Mouse (Mus musculus): ENCODE measurements around the gene Srsf2.
"Not testable (repeated sequence)": the region's sequence is repeated elsewhere in the genome, so short reads cannot be mapped to it uniquely, and the experiment has no call there.

Gene Srsf2

GRCm38 (mm10) chr11:116852291-116852890 lies 503 bp downstream of the Srsf2 start, which contains the start of gene Mfsd11:
Mfsd11 (plus strand) TSS chr11:116852440.
- DNase-seq, result peak; percentile 70

- DNase-seq, result no peak
Observed at GRCm38 (mm10) chr11:116851576-116852290, 1.2 kb downstream of the Srsf2 start.

- DNase-seq, result no peak
Observed at GRCm38 (mm10) chr11:116850833-116851477, 1.9 kb downstream of the Srsf2 start.

GRCm38 (mm10) chr11:116850085-116850484 lies 2.8 kb downstream of the Srsf2 start:
- no peak for DNase-seq

- DNase-seq, result no peak
Observed at GRCm38 (mm10) chr11:116849587-116849986, 3.3 kb downstream of the Srsf2 start.

GRCm38 (mm10) chr11:116848877-116849178 lies 4.1 kb downstream of the Srsf2 start:
- not testable (repeated sequence) for DNase-seq

GRCm38 (mm10) chr11:116848086-116848876 lies 4.6 kb downstream of the Srsf2 start:
- DNase-seq, result no peak

GRCm38 (mm10) chr11:116847187-116848085 lies 5.5 kb downstream of the Srsf2 start:
- no peak for DNase-seq

GRCm38 (mm10) chr11:116846593-116847181 lies 6.2 kb downstream of the Srsf2 start:
- DNase-seq, result no peak

- peak; percentile 98 for DNase-seq
Observed at GRCm38 (mm10) chr11:116843261-116844233, 9.3 kb downstream of the Srsf2 start, which contains the start of the genes Mettl23 and Jmjd6. Mettl23 (plus strand) TSS chr11:116843278. Jmjd6 (minus strand) TSS chr11:116843449.

GRCm38 (mm10) chr11:116842531-116843260 lies 10.2 kb downstream of the Srsf2 start:
- DNase-seq, result peak; percentile 70

GRCm38 (mm10) chr11:116840748-116841147 lies 12.1 kb downstream of the Srsf2 start:
- DNase-seq, result no peak

- DNase-seq, result no peak
Observed at GRCm38 (mm10) chr11:116839601-116840000, 13.3 kb downstream of the Srsf2 start.

GRCm38 (mm10) chr11:116838936-116839335 lies 14.0 kb downstream of the Srsf2 start:
- DNase-seq, result no peak

GRCm38 (mm10) chr11:116837441-116837840 lies 15.5 kb downstream of the Srsf2 start:
- DNase-seq, result no peak

GRCm38 (mm10) chr11:116836283-116836682 lies 16.6 kb downstream of the Srsf2 start:
- no peak for DNase-seq

GRCm38 (mm10) chr11:116834954-116835353 lies 17.9 kb downstream of the Srsf2 start:
- DNase-seq, result no peak

GRCm38 (mm10) chr11:116832172-116832685 lies 20.7 kb downstream of the Srsf2 start:
- DNase-seq, result no peak

GRCm38 (mm10) chr11:116827534-116828165 lies 25.2 kb downstream of the Srsf2 start, which contains the start of gene Mxra7:
Mxra7 (minus strand) TSS chr11:116828046.
- no peak for DNase-seq

All from layer of hippocampus, adult 9-11 months (tissue).